In genomic region chr5:20950516-20950854, GRCm38 (mm10) we compare ENCODE assay signal across 8 mouse cellular contexts. TPM values are rescaled to one million over a fixed set of nuclear protein-coding genes. Genes with fewer than 3 reads are reported as not detected.
DNase-seq lines count a peak whose midpoint lies in the region; ATAC-seq and TF ChIP-seq lines count a peak whose summit lies in the region.

No protein-coding gene starts in this region.

- peak overlapping the region; percentile 99 for H3K27ac ChIP-seq in lung, embryonic 15.5 days
- peak overlapping the region; percentile 99 for H3K27ac ChIP-seq in embryonic facial prominence, embryonic 14.5 days (replicated peaks; ENCODE audit: low read depth, low read length)
- H3K27ac ChIP-seq in limb, embryonic 12.5 days: no peak overlapping the region
- H3K27ac ChIP-seq in small intestine, adult 2 months (ENCODE audit: insufficient read depth, low read depth, low read length): peak overlapping the region; percentile 91; the same call in 1 of the 2 replicates

- no peak for ATAC-seq in lung, embryonic 15.5 days (ENCODE audit: borderline replicate concordance, extremely low read depth, low FRiP score, low TSS enrichment)
- ATAC-seq in embryonic facial prominence, embryonic 14.5 days (ENCODE audit: low read depth): no peak
- ATAC-seq in limb, embryonic 12.5 days (ENCODE audit: insufficient number of reproducible peaks, insufficient read depth, low FRiP score, low TSS enrichment, low read depth): no peak

- H3K9me3 ChIP-seq in lung, embryonic 15.5 days: no peaks in the 10 kb centered on the region
- no peaks in the 10 kb centered on the region for H3K9me3 ChIP-seq in embryonic facial prominence, embryonic 14.5 days (ENCODE audit: control insufficient read depth, low read length)
- no peaks in the 10 kb centered on the region for H3K9me3 ChIP-seq in limb, embryonic 12.5 days

- no peaks in the 10 kb centered on the region for H3K27me3 ChIP-seq in lung, embryonic 15.5 days
- no peaks in the 10 kb centered on the region for H3K27me3 ChIP-seq in embryonic facial prominence, embryonic 14.5 days (replicated peaks; ENCODE audit: control insufficient read depth, insufficient read depth, low read length)
- no peaks in the 10 kb centered on the region for H3K27me3 ChIP-seq in limb, embryonic 12.5 days
- H3K27me3 ChIP-seq in small intestine, adult 2 months (ENCODE audit: control insufficient read depth, insufficient read depth, low read length): no peaks in the 10 kb centered on the region

- no peak for TF ChIP-seq CTCF in small intestine, adult 2 months (IDR thresholded peaks at IDR 0.05; ENCODE audit: extremely low read depth, insufficient read length, insufficient replicate concordance, low read depth, low read length)

- no peaks in the 10 kb centered on the region for H3K36me3 ChIP-seq in lung, embryonic 15.5 days
- no peaks in the 10 kb centered on the region for H3K36me3 ChIP-seq in embryonic facial prominence, embryonic 14.5 days (ENCODE audit: control insufficient read depth, insufficient read depth, low read length)
- H3K36me3 ChIP-seq in limb, embryonic 12.5 days: no peaks in the 10 kb centered on the region
- no peaks in the 10 kb centered on the region for H3K36me3 ChIP-seq in small intestine, adult 2 months (ENCODE audit: control insufficient read depth, insufficient read depth, low read length)

- H3K4me1 ChIP-seq in lung, embryonic 15.5 days: peaks cover 19% of the 10 kb centered on the region
- H3K4me1 ChIP-seq in embryonic facial prominence, embryonic 14.5 days (ENCODE audit: control insufficient read depth, insufficient read depth, low read length): peaks cover 11% of the 10 kb centered on the region
- peaks cover 14% of the 10 kb centered on the region; the same call in 1 of the 2 replicates for H3K4me1 ChIP-seq in limb, embryonic 12.5 days (replicated peaks)
- peaks cover 11% of the 10 kb centered on the region for H3K4me1 ChIP-seq in small intestine, adult 2 months (ENCODE audit: control insufficient read depth, insufficient read depth, insufficient read length, low read length)

- H3K4me2 ChIP-seq in lung, embryonic 15.5 days: peak overlapping the region; percentile 56
- peak overlapping the region; percentile 82 for H3K4me2 ChIP-seq in embryonic facial prominence, embryonic 14.5 days (ENCODE audit: low read depth, low read length)
- peak overlapping the region; percentile 77 for H3K4me2 ChIP-seq in limb, embryonic 12.5 days

- peak overlapping the region; percentile 98 for H3K4me3 ChIP-seq in lung, embryonic 15.5 days
- H3K4me3 ChIP-seq in embryonic facial prominence, embryonic 14.5 days (ENCODE audit: low read depth, low read length): peak overlapping the region; percentile 96
- peak overlapping the region; percentile 95 for H3K4me3 ChIP-seq in limb, embryonic 12.5 days (replicated peaks)
- peak overlapping the region; percentile 78 for H3K4me3 ChIP-seq in small intestine, adult 2 months (ENCODE audit: low read depth, low read length)

- 1% methylated on average over 9 of the region's 9 CpGs for WGBS in lung, embryonic 15.5 days
- WGBS in embryonic facial prominence, embryonic 14.5 days: 1% methylated on average over 9 of the region's 9 CpGs
- WGBS in limb, embryonic 12.5 days: 2% methylated on average over 9 of the region's 9 CpGs
- under 1% methylated on average over 9 of the region's 9 CpGs for WGBS in small intestine, adult 2 months

- H3K9ac ChIP-seq in lung, embryonic 15.5 days: peak overlapping the region; percentile 94
- H3K9ac ChIP-seq in embryonic facial prominence, embryonic 14.5 days (ENCODE audit: low read depth, low read length): peak overlapping the region; percentile 93
- peak overlapping the region; percentile 94 for H3K9ac ChIP-seq in limb, embryonic 12.5 days (replicated peaks)

- TF ChIP-seq POLR2A in small intestine, adult 2 months (IDR thresholded peaks at IDR 0.05; ENCODE audit: low read depth, low read length): no peak

- DNase-seq in lung, postnatal 10 days: no peak
- DNase-seq in embryonic facial prominence, embryonic 14.5 days (ENCODE audit: low spot score): no peak
- DNase-seq in right cerebral cortex, adult 18-20 months: no peak
- no peak for DNase-seq in embryo, embryonic 9.5 days (ENCODE audit: extremely low spot score)
- no peak for DNase-seq in adrenal gland, adult (ENCODE audit: inconsistent age in 2 of 2, low spot score in 1 of 2)

RNA-seq across cellular contexts. Expression of gene Rsbn1l, which starts 5.7 kb away (rescaled TPM):
- 4.5 and 4.9 TPM in 2 replicates for polyA plus RNA-seq in lung, embryonic 15.5 days (2015; fragmentation: Nextera tagmentation; extraction: Ambion mirVana)
- polyA plus RNA-seq in embryonic facial prominence, embryonic 14.5 days (2014; fragmentation: Nextera tagmentation; extraction: Ambion mirVana): 5.2 and 5.5 TPM in 2 replicates
- 4.9 and 7.0 TPM in 2 replicates for polyA plus RNA-seq in limb, embryonic 12.5 days (2016; fragmentation: Nextera tagmentation; extraction: Ambion mirVana)
- 1.5 and 3.4 TPM in 2 replicates for polyA plus RNA-seq in small intestine, adult 2 months (2012; rRNA removed)
